Mouse (Mus musculus) hindbrain, embryonic 11.5 days (tissue): ENCODE measurements at regions not wholly inside any gene's neighbourhood (a gene's known extent, or its start where the extent isn't known, plus 50 kb on each side); places are given as distances from the start of the nearest gene placed in this dataset.
"Not testable (repeated sequence)": the region's sequence is repeated elsewhere in the genome, so short reads cannot be mapped to it uniquely, and the experiment has no call there.

ENCODE experiments used
- ATAC-seq: fragments of 200-750 bp; cut with Nextera tagmentation; 2 replicates; pipeline ENCODE4 v1.8.0; 2017; ENCODE audit warnings: mild to moderate bottlenecking, moderate TSS enrichment, moderate library complexity; ENCODE audit not compliant: low FRiP score
- DNase-seq: peaks from one replicate; pipeline ENCODE4 v3.0.0-alpha.2; 2015; ENCODE audit warnings: low spot score
- H3K27ac ChIP-seq: fragments of 300-500 bp; sonication (generic); 2 replicates; pipeline ENCODE4 v1.5.1; 2014; ENCODE audit warnings: mild to moderate bottlenecking, low read depth, low read length
- H3K27me3 ChIP-seq: fragments of 300-500 bp; sonication (generic); 2 replicates; pipeline ENCODE4 v1.6.1; 2014; ENCODE audit warnings: mild to moderate bottlenecking, low read length, moderate library complexity, mixed read lengths; ENCODE audit not compliant: control insufficient read depth, insufficient read depth
- H3K36me3 ChIP-seq: fragments of 300-500 bp; sonication (generic); 2 replicates; pipeline ENCODE4 v1.6.1; 2014; ENCODE audit warnings: mild to moderate bottlenecking, low read length, moderate library complexity, mixed read lengths; ENCODE audit not compliant: control insufficient read depth, insufficient read depth
- H3K4me1 ChIP-seq: fragments of 300-500 bp; sonication (generic); replicated peaks from 2 replicates; pipeline ENCODE4 v1.6.1; 2014; ENCODE audit warnings: low read length, mixed read lengths; ENCODE audit not compliant: control insufficient read depth, insufficient read depth
- H3K4me2 ChIP-seq: fragments of 300-500 bp; sonication (generic); replicated peaks from 2 replicates; pipeline ENCODE4 v1.6.1; 2014; ENCODE audit warnings: mild to moderate bottlenecking, low read depth, low read length
- H3K4me3 ChIP-seq: fragments of 300-500 bp; sonication (generic); 2 replicates; pipeline ENCODE4 v1.5.1; 2014; ENCODE audit warnings: low read depth, low read length
- H3K9ac ChIP-seq: fragments of 300-500 bp; sonication (generic); 2 replicates; pipeline ENCODE4 v1.6.1; 2014; ENCODE audit warnings: low read depth, low read length
- H3K9me3 ChIP-seq: fragments of 300-500 bp; sonication (generic); 2 replicates; pipeline ENCODE4 v1.6.1; 2016; ENCODE audit warnings: low read length; ENCODE audit not compliant: control insufficient read depth
- WGBS: fragments of 180-500 bp; shearing (Covaris S2); extraction: QIAGEN DNeasy Blood & Tissue Kit; methylation state at CpG from one replicate; pipeline ENCODE4 v1.1.7; 2014; 5-methylcytosine and 5-hydroxymethylcytosine counted together

DNA sequence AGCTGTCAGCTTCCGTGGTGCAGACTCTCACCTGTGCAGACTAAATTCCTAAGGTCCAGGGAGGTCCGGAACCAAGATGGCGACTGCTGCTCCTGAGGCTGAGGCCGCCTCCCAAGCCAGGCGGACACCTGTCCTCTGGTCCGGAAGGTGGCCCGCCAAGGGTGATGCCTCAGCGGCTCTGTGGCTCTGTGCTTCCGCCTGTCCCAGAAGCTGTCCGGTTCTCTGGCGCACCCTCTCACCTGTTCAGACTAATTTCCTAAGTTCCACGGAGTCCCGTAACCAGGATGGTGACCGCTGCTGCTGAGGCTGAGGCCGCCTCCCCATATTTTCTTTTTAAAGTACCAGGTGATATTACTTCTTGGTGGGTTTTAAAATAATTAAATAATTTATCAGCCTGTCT, 65.4 kb upstream of the B3galnt2 start:
- not testable (repeated sequence) for H3K9me3 ChIP-seq, H3K4me3 ChIP-seq, H3K36me3 ChIP-seq, H3K27ac ChIP-seq, H3K4me2 ChIP-seq, H3K27me3 ChIP-seq, H3K9ac ChIP-seq, DNase-seq, H3K4me1 ChIP-seq
- WGBS: 86% methylated on average over 15 of the region's 15 CpGs
- peak; percentile 49 for ATAC-seq

DNA sequence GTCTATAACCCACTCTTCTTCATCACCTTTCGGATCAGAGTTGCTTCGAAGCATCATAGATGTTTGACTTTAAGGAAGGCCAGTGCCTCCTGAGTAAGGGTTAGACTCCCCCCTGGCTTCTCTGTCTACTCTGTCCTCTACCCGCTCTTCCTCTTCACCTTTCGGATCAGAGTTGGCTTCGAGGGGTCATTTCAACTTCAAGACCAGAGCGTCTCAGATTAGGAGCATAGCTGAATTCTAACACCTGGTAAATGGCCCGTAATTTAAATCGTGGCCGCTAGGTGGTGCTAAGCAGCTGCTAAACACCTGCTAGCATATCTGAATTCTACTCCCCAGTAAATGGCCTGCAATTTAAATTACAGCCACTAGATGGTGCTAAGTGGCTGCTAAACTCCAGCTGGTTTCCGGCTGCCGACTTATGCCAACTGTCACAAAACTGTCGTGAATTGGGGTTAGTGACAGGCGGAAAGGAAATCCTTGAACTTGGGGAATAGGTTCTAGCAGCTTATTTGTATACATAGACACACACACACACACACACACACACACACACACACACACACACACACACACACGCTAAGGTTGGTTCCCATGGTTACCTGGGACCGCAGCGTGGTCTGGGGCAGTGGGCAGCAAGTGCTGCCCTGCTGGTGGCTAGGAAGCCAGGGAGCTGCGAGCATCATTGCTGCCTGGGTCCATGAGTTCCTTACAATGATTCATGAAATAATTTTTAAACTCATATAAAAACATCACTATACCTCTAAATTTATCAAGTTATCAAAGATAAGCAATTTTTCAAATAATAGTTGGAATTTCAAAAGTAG, 64.8 kb upstream of the B3galnt2 start:
- Histone ChIP-seq H3K27me3 (no peaks in the 10 kb centered on the region), H3K27ac (no peak overlapping the region), H3K4me3 (peak overlapping the region; percentile 31), H3K36me3 (no peaks in the 10 kb centered on the region), H3K4me1 (no peaks in the 10 kb centered on the region), H3K9ac (0 out of 2 replicates have a peak overlapping the region, but pooled peaks have one; percentile 23), H3K9me3 (no peaks in the 10 kb centered on the region), H3K4me2 (peak overlapping the region; percentile 23; the same call in 1 of the 2 replicates)
- WGBS: 22% methylated on average over 17 of the region's 17 CpGs
- ATAC-seq (peak; percentile 99), DNase-seq (peak; percentile 100)

DNA sequence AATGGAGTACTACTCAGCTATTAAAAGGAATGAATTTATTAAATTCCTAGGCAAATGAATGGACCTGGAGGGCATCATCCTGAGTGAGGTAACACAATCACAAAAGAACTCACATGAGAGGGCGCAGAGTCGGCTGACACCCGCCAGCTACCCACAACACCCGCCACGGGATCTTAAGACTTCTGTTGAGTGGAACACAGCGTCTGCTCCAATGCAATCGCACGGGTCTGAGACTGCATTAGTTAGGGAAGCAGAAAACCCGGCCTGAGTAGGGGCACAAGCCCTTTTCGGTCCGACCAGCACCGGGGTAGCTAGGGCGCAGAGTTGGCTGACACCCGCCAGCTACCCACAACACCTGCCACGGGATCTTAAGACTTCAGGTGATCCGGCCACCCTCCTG, 52.1 kb upstream of the B3galnt2 start:
- not testable (repeated sequence) for H3K27ac ChIP-seq, H3K9me3 ChIP-seq, ATAC-seq, H3K9ac ChIP-seq, H3K4me3 ChIP-seq, H3K36me3 ChIP-seq, H3K27me3 ChIP-seq, H3K4me1 ChIP-seq, DNase-seq, H3K4me2 ChIP-seq
- WGBS: 94% methylated on average over 16 of the region's 16 CpGs
